Mouse (Mus musculus): ENCODE measurements around the gene Ncs1.

The Ncs1 gene

GRCm38 (mm10) chr2:31282266-31282665, 36.6 kb downstream of the Ncs1 start:
- DNase-seq = no peak

GRCm38 (mm10) chr2:31282880-31283279, 37.3 kb downstream of the Ncs1 start:
- DNase-seq = no peak

- DNase-seq = no peak
Measured at GRCm38 (mm10) chr2:31284531-31284930, 38.9 kb downstream of the Ncs1 start.

- DNase-seq = no peak
Measured at GRCm38 (mm10) chr2:31291421-31291820, 45.8 kb downstream of the Ncs1 start.

- DNase-seq = peak; percentile 96
Measured at GRCm38 (mm10) chr2:31294985-31295384, 49.4 kb downstream of the Ncs1 start.

- DNase-seq = peak; percentile 92
Measured at GRCm38 (mm10) chr2:31296395-31296794, 50.8 kb downstream of the Ncs1 start.

GRCm38 (mm10) chr2:31297602-31298268, 52.1 kb downstream of the Ncs1 start:
- peak; percentile 98 for DNase-seq

GRCm38 (mm10) chr2:31298814-31299213, 53.2 kb downstream of the Ncs1 start:
- DNase-seq = no peak

- no peak for DNase-seq
Measured at GRCm38 (mm10) chr2:31299266-31299665, 53.6 kb downstream of the Ncs1 start.

GRCm38 (mm10) chr2:31299996-31300395, 54.4 kb downstream of the Ncs1 start:
- DNase-seq = no peak

- DNase-seq = no peak
Measured at GRCm38 (mm10) chr2:31303177-31303576, 57.6 kb downstream of the Ncs1 start.

GRCm38 (mm10) chr2:31304191-31304590, 58.6 kb downstream of the Ncs1 start:
- DNase-seq = peak; percentile 96

GRCm38 (mm10) chr2:31304801-31305665, 59.4 kb downstream of the Ncs1 start:
- DNase-seq = peak; percentile 96

- peak; percentile 91 for DNase-seq
Measured at GRCm38 (mm10) chr2:31305684-31306083, 60.1 kb downstream of the Ncs1 start.

GRCm38 (mm10) chr2:31308257-31308656, 62.6 kb downstream of the Ncs1 start:
- DNase-seq = no peak

GRCm38 (mm10) chr2:31309549-31309948, 63.9 kb downstream of the Ncs1 start:
- peak; percentile 92 for DNase-seq

- peak; percentile 95 for DNase-seq
Measured at GRCm38 (mm10) chr2:31314007-31314465, 68.4 kb downstream of the Ncs1 start, which contains the start of gene Hmcn2. Hmcn2 (plus strand) TSS chr2:31314415.

GRCm38 (mm10) chr2:31318162-31318561, 72.5 kb downstream of the Ncs1 start:
- no peak for DNase-seq

- peak; percentile 73 for DNase-seq
Measured at GRCm38 (mm10) chr2:31319200-31319599, 73.6 kb downstream of the Ncs1 start.

GRCm38 (mm10) chr2:31327186-31327585, 81.6 kb downstream of the Ncs1 start:
- no peak for DNase-seq

- peak; percentile 96 for DNase-seq
Measured at GRCm38 (mm10) chr2:31337706-31338330, 92.2 kb downstream of the Ncs1 start.

- peak; percentile 98 for DNase-seq
Measured at GRCm38 (mm10) chr2:31339826-31340225, 94.2 kb downstream of the Ncs1 start.

Measured in heart, adult 11 months (tissue).